Mouse (Mus musculus) liver, adult 2 months (tissue): ENCODE data around the gene Ankrd50. TPM values are rescaled to one million over a fixed set of nuclear protein-coding genes. Genes with fewer than 3 reads are reported as not detected.

Experiments used
- DNase-seq: peaks from one replicate; pipeline ENCODE4 v3.0.0-alpha.2; 2011; ENCODE audit warnings: low read depth, low spot score; ENCODE audit errors: extremely low read depth
- H3K27ac ChIP-seq: fragments of 200-500 bp; replicated peaks from 2 replicates; pipeline ENCODE4 v1.5.1; 2012; ENCODE audit warnings: low read depth, mild to moderate bottlenecking, control low read depth, inconsistent platforms, low read length; ENCODE audit not compliant: insufficient read depth
- H3K27me3 ChIP-seq: fragments of 200-500 bp; 2 replicates; pipeline ENCODE4 v1.6.1; 2012; ENCODE audit warnings: mild to moderate bottlenecking, moderate library complexity, low read length, inconsistent platforms; ENCODE audit not compliant: control insufficient read depth, insufficient read depth
- H3K36me3 ChIP-seq: fragments of 200-500 bp; 2 replicates; pipeline ENCODE4 v1.6.1; 2012; ENCODE audit warnings: low read length, inconsistent platforms; ENCODE audit not compliant: control insufficient read depth, insufficient read depth
- H3K4me1 ChIP-seq: fragments of 200-500 bp; 2 replicates; pipeline ENCODE4 v1.6.1; 2011; ENCODE audit warnings: low read length; ENCODE audit not compliant: control insufficient read depth, insufficient read depth
- H3K4me3 ChIP-seq: fragments of 200-500 bp; 2 replicates; pipeline ENCODE4 v1.5.1; 2011; ENCODE audit warnings: low read depth, mild to moderate bottlenecking, control low read depth, low read length, moderate library complexity; ENCODE audit not compliant: insufficient read depth
- H3K79me2 ChIP-seq: fragments of 200-500 bp; 2 replicates; pipeline ENCODE4 v1.6.1; 2012; ENCODE audit warnings: inconsistent platforms, mild to moderate bottlenecking, low read length, moderate library complexity; ENCODE audit not compliant: control insufficient read depth, insufficient read depth
- H3K9ac ChIP-seq: fragments of 200-500 bp; 2 replicates; pipeline ENCODE4 v1.6.1; 2012; ENCODE audit warnings: low read depth, mild to moderate bottlenecking, control low read depth, inconsistent platforms, low read length
- CTCF ChIP-seq: fragments of 200-500 bp; IDR thresholded peaks from 2 replicates; pipeline ENCODE4 v1.5.1; 2011; ENCODE audit warnings: low read depth, low read length, control low read depth
- POLR2A ChIP-seq: fragments of 200-500 bp; IDR thresholded peaks from 2 replicates; pipeline ENCODE4 v1.6.1; 2011; ENCODE audit warnings: low read length, control low read depth; ENCODE audit not compliant: insufficient read depth; ENCODE audit errors: extremely low read depth
- WGBS: fragments of 180-500 bp; shearing (Covaris S2); methylation state at CpG from one replicate; pipeline ENCODE4 v1.1.7; 2018; 5-methylcytosine and 5-hydroxymethylcytosine counted together
- polyA plus RNA-seq: library from polyadenylated mRNA; depleted of rRNA; stranded (reverse); fragments of >200 nt; gene quantifications from 2 replicates; pipeline ENCODE4 v1.2.3, GENCODE M21; 2012
- total RNA-seq: library from RNA; depleted of rRNA; stranded (reverse); fragments of >200 nt; gene quantifications from 2 replicates; pipeline ENCODE4 v1.2.3, GENCODE M21; 2014

Gene Ankrd50
- total and polyA plus RNA-seq, 2 experiments, result 4.8 to 5.4 TPM

DNA sequence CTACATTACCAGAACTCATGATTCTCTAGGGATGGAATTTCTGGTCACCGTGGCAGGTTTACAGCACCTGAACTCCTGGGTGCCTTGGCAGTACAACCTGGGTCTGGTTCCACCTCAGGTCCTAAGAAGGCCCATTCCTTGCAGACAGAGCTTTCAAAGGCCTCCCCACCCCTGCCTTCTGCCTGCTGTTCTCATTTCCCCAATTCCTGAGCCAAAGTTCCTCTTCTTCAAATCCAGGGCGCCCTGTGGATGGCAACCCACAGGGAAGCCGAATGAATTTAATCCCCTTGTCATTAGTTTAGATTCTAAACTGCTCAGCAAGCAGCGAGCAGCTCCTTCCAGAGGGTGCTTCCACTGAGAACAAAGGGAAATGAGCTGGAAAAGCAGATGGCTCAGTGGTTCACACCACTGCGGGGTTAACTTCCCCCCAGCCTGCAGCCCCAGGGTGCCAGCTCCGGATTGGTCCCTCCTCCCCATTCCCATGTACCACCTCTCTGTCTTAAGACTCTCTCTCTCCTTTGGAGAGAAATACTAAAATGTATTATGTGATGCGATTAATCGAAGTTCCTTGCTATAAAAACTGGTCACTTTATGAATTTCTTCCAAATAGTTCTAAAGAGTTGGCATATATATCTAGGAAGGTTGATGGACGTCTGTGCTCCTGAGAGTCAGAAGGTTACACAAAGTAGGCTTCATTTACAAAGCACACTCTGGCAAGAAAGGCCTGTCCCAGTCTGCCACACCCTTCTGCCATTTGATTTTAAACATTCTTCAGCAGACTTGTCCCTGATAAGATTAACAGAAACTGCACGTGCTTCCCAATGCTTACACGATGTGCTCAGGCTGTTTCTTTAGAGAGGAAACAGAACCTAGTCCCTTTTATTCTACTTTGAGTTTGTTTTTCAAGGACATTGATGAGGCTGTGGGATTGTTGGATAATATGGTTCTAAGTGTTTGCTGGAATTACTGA is 50.9 kb downstream of the Ankrd50 start:
- H3K27ac ChIP-seq, result no peak overlapping the region

DNA sequence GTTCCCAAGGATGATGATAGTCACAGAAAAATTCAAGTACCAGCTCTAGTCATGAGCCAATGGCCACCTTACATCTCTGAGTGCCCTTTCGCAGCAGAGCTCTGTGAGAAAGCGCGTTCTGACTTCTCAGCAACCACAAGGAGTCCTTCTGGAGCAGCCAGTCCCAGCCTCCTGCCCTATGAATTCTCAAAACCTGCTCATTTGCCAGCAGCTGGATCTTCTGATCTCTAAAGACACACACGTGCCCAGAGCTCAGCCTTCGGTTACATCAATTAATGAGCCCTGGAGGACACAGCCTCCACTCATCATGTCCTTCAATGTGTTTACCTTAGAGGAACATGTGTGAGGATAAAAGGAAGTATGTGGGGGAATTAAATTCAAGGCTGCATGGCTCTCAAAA is 53.2 kb downstream of the Ankrd50 start:
- H3K4me3 ChIP-seq, result no peak overlapping the region
- no peaks in the 10 kb centered on the region for H3K4me1 ChIP-seq
- WGBS, result 89% methylated on average over 5 of the region's 5 CpGs
- no peak overlapping the region for H3K27ac ChIP-seq
- TF ChIP-seq CTCF (no peak), POLR2A (no peak)
- no peaks in the 10 kb centered on the region for H3K27me3 ChIP-seq
- no peaks in the 10 kb centered on the region for H3K79me2 ChIP-seq
- DNase-seq, result no peak
- no peak overlapping the region for H3K9ac ChIP-seq
- H3K36me3 ChIP-seq, result no peaks in the 10 kb centered on the region

More for the DNA sequence above, 50.9 kb downstream of the Ankrd50 start:
- no peaks in the 10 kb centered on the region for H3K4me1 ChIP-seq
- TF ChIP-seq CTCF (no peak), POLR2A (no peak)
- WGBS, result 49% methylated on average over 11 of the region's 11 CpGs
- no peaks in the 10 kb centered on the region for H3K36me3 ChIP-seq
- no peak overlapping the region for H3K4me3 ChIP-seq
- H3K79me2 ChIP-seq, result no peaks in the 10 kb centered on the region
- H3K9ac ChIP-seq, result no peak overlapping the region
- no peaks in the 10 kb centered on the region for H3K27me3 ChIP-seq
- no peak for DNase-seq

GRCm38 (mm10) chr3:38431042-38431441 is 53.6 kb downstream of the Ankrd50 start:
- no peaks in the 10 kb centered on the region for H3K4me1 ChIP-seq
- no peaks in the 10 kb centered on the region for H3K27me3 ChIP-seq
- H3K9ac ChIP-seq, result no peak overlapping the region
- no peaks in the 10 kb centered on the region for H3K36me3 ChIP-seq
- no peak overlapping the region for H3K27ac ChIP-seq
- H3K79me2 ChIP-seq, result no peaks in the 10 kb centered on the region
- 79% methylated on average over 6 of the region's 6 CpGs for WGBS
- no peak overlapping the region for H3K4me3 ChIP-seq
- no peak for TF ChIP-seq CTCF
- no peak for TF ChIP-seq POLR2A
- no peak for DNase-seq

- TF ChIP-seq CTCF, result no peak
- TF ChIP-seq POLR2A, result no peak
- no peaks in the 10 kb centered on the region for H3K36me3 ChIP-seq
- no peaks in the 10 kb centered on the region for H3K27me3 ChIP-seq
- no peak overlapping the region for H3K9ac ChIP-seq
- no peaks in the 10 kb centered on the region for H3K4me1 ChIP-seq
- 97% methylated on average over 1 of the region's 1 CpGs for WGBS
- no peak overlapping the region for H3K4me3 ChIP-seq
- no peak overlapping the region for H3K27ac ChIP-seq
- DNase-seq, result no peak
- H3K79me2 ChIP-seq, result no peaks in the 10 kb centered on the region
Observed at GRCm38 (mm10) chr3:38427200-38427599, 57.4 kb downstream of the Ankrd50 start.

DNA sequence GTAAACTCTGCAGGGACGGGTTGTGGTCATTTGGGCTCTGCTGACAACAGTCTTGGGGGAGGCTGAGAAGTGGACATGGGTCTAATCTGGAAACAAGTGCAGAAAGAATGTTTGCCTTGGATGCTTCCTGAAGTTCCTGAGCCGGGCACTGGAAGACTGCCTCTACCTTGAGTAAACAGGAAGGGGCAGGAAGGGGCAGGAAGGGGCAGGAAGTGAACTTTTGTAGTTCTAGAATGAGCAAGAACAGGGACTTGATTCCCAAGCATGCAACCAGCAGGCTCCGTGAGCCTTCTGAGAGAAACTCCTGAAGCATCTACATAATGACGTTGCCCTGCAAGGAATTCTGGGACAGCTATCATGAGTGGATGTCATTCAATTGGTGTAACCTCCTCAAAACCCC is 60.7 kb downstream of the Ankrd50 start:
- WGBS, result 55% methylated on average over 4 of the region's 4 CpGs
- no peaks in the 10 kb centered on the region for H3K36me3 ChIP-seq
- no peak for DNase-seq
- H3K4me1 ChIP-seq, result no peaks in the 10 kb centered on the region
- no peaks in the 10 kb centered on the region for H3K79me2 ChIP-seq
- H3K27me3 ChIP-seq, result no peaks in the 10 kb centered on the region
- H3K9ac ChIP-seq, result no peak overlapping the region
- no peak overlapping the region for H3K4me3 ChIP-seq
- TF ChIP-seq CTCF, result no peak
- no peak for TF ChIP-seq POLR2A
- no peak overlapping the region for H3K27ac ChIP-seq

- WGBS, result 86% methylated on average over 3 of the region's 3 CpGs
- TF ChIP-seq CTCF (no peak), POLR2A (no peak)
- Histone ChIP-seq H3K27me3 (no peaks in the 10 kb centered on the region), H3K4me1 (no peaks in the 10 kb centered on the region), H3K27ac (no peak overlapping the region), H3K9ac (no peak overlapping the region), H3K36me3 (no peaks in the 10 kb centered on the region), H3K79me2 (no peaks in the 10 kb centered on the region), H3K4me3 (no peak overlapping the region)
- DNase-seq, result no peak
Observed at GRCm38 (mm10) chr3:38419896-38420295, 64.7 kb downstream of the Ankrd50 start.
